Mouse (Mus musculus) thymus, adult 2 months (tissue): ENCODE measurements around the gene Lamc2. TPM values are rescaled to one million over a fixed set of nuclear protein-coding genes. Genes with fewer than 3 reads are reported as not detected.

Source experiments
- DNase-seq: peaks from one replicate; pipeline ENCODE4 v3.0.0; 2021
- H3K27ac ChIP-seq: fragments of 200-500 bp; 2 replicates; pipeline ENCODE4 v1.5.1; 2012; ENCODE audit warnings: low read length, control low read depth; ENCODE audit not compliant: control insufficient read depth, insufficient read depth
- H3K27me3 ChIP-seq: fragments of 200-500 bp; 2 replicates; pipeline ENCODE4 v1.6.1; 2012; ENCODE audit warnings: mild to moderate bottlenecking, low read length, moderate library complexity, mixed read lengths; ENCODE audit not compliant: control insufficient read depth, insufficient read depth
- H3K36me3 ChIP-seq: fragments of 200-500 bp; 2 replicates; pipeline ENCODE4 v1.6.1; 2012; ENCODE audit warnings: mild to moderate bottlenecking, low read length, moderate library complexity; ENCODE audit not compliant: control insufficient read depth, insufficient read depth
- H3K4me1 ChIP-seq: fragments of 200-500 bp; replicated peaks from 2 replicates; pipeline ENCODE4 v1.6.1; 2012; ENCODE audit warnings: low read length; ENCODE audit not compliant: control insufficient read depth, insufficient read depth
- H3K4me3 ChIP-seq: fragments of 200-500 bp; 2 replicates; pipeline ENCODE4 v1.5.1; 2012; ENCODE audit warnings: mild to moderate bottlenecking, low read length, control low read depth, moderate library complexity; ENCODE audit not compliant: control insufficient read depth, insufficient read depth
- CTCF ChIP-seq: fragments of 200-500 bp; IDR thresholded peaks from 2 replicates; pipeline ENCODE4 v1.5.1; 2012; ENCODE audit warnings: mild to moderate bottlenecking, control low read depth, low read length, moderate library complexity, borderline replicate concordance; ENCODE audit not compliant: control insufficient read depth, poor library complexity, insufficient read depth; ENCODE audit errors: extremely low read depth
- POLR2A ChIP-seq: fragments of 200-500 bp; IDR thresholded peaks from 2 replicates; pipeline ENCODE4 v1.6.1; 2012; ENCODE audit warnings: mild to moderate bottlenecking, low read length, control low read depth, moderate library complexity; ENCODE audit not compliant: control insufficient read depth, poor library complexity, insufficient read depth; ENCODE audit errors: extremely low read depth
- WGBS: fragments of 180-500 bp; shearing (Covaris S2); methylation state at CpG from one replicate; pipeline ENCODE4 v1.1.7; 2018; 5-methylcytosine and 5-hydroxymethylcytosine counted together
- polyA plus RNA-seq: library from polyadenylated mRNA; depleted of rRNA; stranded (reverse); fragments of >200 nt; gene quantifications from 2 replicates; pipeline ENCODE4 v1.2.3, GENCODE M21; 2012

The Lamc2 gene
- polyA plus RNA-seq, 1 experiment, result 9.9 TPM

- TF ChIP-seq CTCF (no peak), POLR2A (no peak)
- Histone ChIP-seq H3K27me3 (no peaks in the 10 kb centered on the region), H3K36me3 (no peaks in the 10 kb centered on the region), H3K27ac (no peak overlapping the region), H3K4me3 (no peak overlapping the region), H3K4me1 (peaks cover 24% of the 10 kb centered on the region)
- DNase-seq, result no peak
- 87% methylated on average over 5 of the region's 5 CpGs for WGBS
Observed at GRCm38 (mm10) chr1:153138486-153138885, 47.8 kb downstream of the Lamc2 start.

GRCm38 (mm10) chr1:153136647-153137046, 49.6 kb downstream of the Lamc2 start:
- H3K27ac ChIP-seq, result no peak overlapping the region
- no peak for DNase-seq
- no peak for TF ChIP-seq POLR2A
- no peak for TF ChIP-seq CTCF
- peaks cover 24% of the 10 kb centered on the region for H3K4me1 ChIP-seq
- 93% methylated on average over 13 of the region's 13 CpGs for WGBS
- no peaks in the 10 kb centered on the region for H3K27me3 ChIP-seq
- no peak overlapping the region for H3K4me3 ChIP-seq
- no peaks in the 10 kb centered on the region for H3K36me3 ChIP-seq

- WGBS, result 87% methylated on average over 9 of the region's 9 CpGs
- DNase-seq, result no peak
Observed at GRCm38 (mm10) chr1:153133865-153134781, 52.1 kb downstream of the Lamc2 start.

GRCm38 (mm10) chr1:153129992-153130713, 56.1 kb downstream of the Lamc2 start:
- 78% methylated on average over 11 of the region's 11 CpGs for whole genome bisulfite sequencing
- no peaks in the 10 kb centered on the region for H3K4me1 ChIP-seq
- H3K27me3 ChIP-seq, result no peaks in the 10 kb centered on the region
- TF ChIP-seq POLR2A, result no peak
- no peak for TF ChIP-seq CTCF
- no peaks in the 10 kb centered on the region for H3K36me3 ChIP-seq
- no peak overlapping the region for H3K4me3 ChIP-seq
- H3K27ac ChIP-seq, result no peak overlapping the region
- DNase-seq, result no peak

More at GRCm38 (mm10) chr1:153133865-153134781, 52.1 kb downstream of the Lamc2 start:
- Histone ChIP-seq H3K4me1 (peaks cover 4% of the 10 kb centered on the region), H3K36me3 (no peaks in the 10 kb centered on the region), H3K4me3 (no peak overlapping the region), H3K27me3 (no peaks in the 10 kb centered on the region), H3K27ac (no peak overlapping the region)
- TF ChIP-seq CTCF, result no peak
- no peak for TF ChIP-seq POLR2A

- TF ChIP-seq POLR2A (no peak), CTCF (no peak)
- no peak for DNase-seq
- H3K36me3 ChIP-seq, result no peaks in the 10 kb centered on the region
- H3K4me1 ChIP-seq, result no peaks in the 10 kb centered on the region
- H3K4me3 ChIP-seq, result no peak overlapping the region
- 88% methylated on average over 8 of the region's 8 CpGs for WGBS
- H3K27ac ChIP-seq, result no peak overlapping the region
- H3K27me3 ChIP-seq, result no peaks in the 10 kb centered on the region
Observed at GRCm38 (mm10) chr1:153128780-153129179, 57.5 kb downstream of the Lamc2 start.

- TF ChIP-seq POLR2A (no peak), CTCF (no peak)
- DNase-seq, result no peak
- H3K4me3 ChIP-seq, result no peak overlapping the region
- WGBS, result 83% methylated on average over 4 of the region's 4 CpGs
- H3K36me3 ChIP-seq, result no peaks in the 10 kb centered on the region
- H3K27ac ChIP-seq, result no peak overlapping the region
- H3K4me1 ChIP-seq, result no peaks in the 10 kb centered on the region
- H3K27me3 ChIP-seq, result no peaks in the 10 kb centered on the region
Observed at GRCm38 (mm10) chr1:153127622-153128021, 58.6 kb downstream of the Lamc2 start.
